Comparison of ENCODE assay signal across 12 mouse cellular contexts in genomic region chr2:124772055-124772708, GRCm38 (mm10).
DNase-seq lines count a peak whose midpoint lies in the region; ATAC-seq and TF ChIP-seq lines count a peak whose summit lies in the region.
"Had no signal": no experiment of that assay in that cellular context is flagged by ENCODE, and none has a peak within 500 bp of the region (broad histone marks: within the 10 kb centered on the region; RNA-seq: fewer than 3 reads in every experiment).

No protein-coding gene starts in this region.

- H3K9ac ChIP-seq in hindbrain, embryonic 12.5 days = no peak overlapping the region
- no peak overlapping the region for H3K9ac ChIP-seq in midbrain, embryonic 16.5 days (ENCODE audit: low read depth, low read length)
- H3K9ac ChIP-seq: embryonic facial prominence, embryonic 13.5 days; limb, embryonic 15.5 days had no signal

- TF ChIP-seq CTCF in gastrocnemius, adult 2 months (IDR thresholded peaks at IDR 0.05) = no peak
- TF ChIP-seq CTCF in thymus, adult 2 months (IDR thresholded peaks at IDR 0.05; ENCODE audit: borderline replicate concordance, control insufficient read depth, extremely low read depth, insufficient read depth, low read length, poor library complexity) = no peak

- WGBS in embryonic facial prominence, embryonic 10.5 days = 28% methylated on average over 11 of the region's 11 CpGs
- WGBS in hindbrain, embryonic 12.5 days = 49% methylated on average over 11 of the region's 11 CpGs
- WGBS in midbrain, embryonic 16.5 days = 36% methylated on average over 11 of the region's 11 CpGs
- 86% methylated on average over 11 of the region's 11 CpGs for WGBS in thymus, adult 2 months

- H3K4me3 ChIP-seq in gastrocnemius, adult 2 months = no peak overlapping the region; the same call in 1 of the 2 replicates
- no peak overlapping the region for H3K4me3 ChIP-seq in embryonic facial prominence, embryonic 10.5 days
- no peak overlapping the region for H3K4me3 ChIP-seq in hindbrain, embryonic 12.5 days
- H3K4me3 ChIP-seq in midbrain, embryonic 16.5 days (ENCODE audit: low read depth, low read length) = no peak overlapping the region
- no peak overlapping the region for H3K4me3 ChIP-seq in thymus, adult 2 months (ENCODE audit: control insufficient read depth, insufficient read depth, low read length)
- H3K4me3 ChIP-seq: embryonic facial prominence, embryonic 13.5 days; limb, embryonic 15.5 days had no signal

- peak overlapping the region; percentile 35 for H3K27ac ChIP-seq in gastrocnemius, adult 2 months
- 0 out of 2 replicates have a peak overlapping the region, but pooled peaks have one; percentile 35 for H3K27ac ChIP-seq in embryonic facial prominence, embryonic 10.5 days (replicated peaks)
- 0 out of 2 replicates have a peak overlapping the region, but pooled peaks have one; percentile 60 for H3K27ac ChIP-seq in hindbrain, embryonic 12.5 days
- no peak overlapping the region for H3K27ac ChIP-seq in midbrain, embryonic 16.5 days (ENCODE audit: low read length)
- H3K27ac ChIP-seq in thymus, adult 2 months (ENCODE audit: control insufficient read depth, insufficient read depth, low read length) = no peak overlapping the region
- H3K27ac ChIP-seq: embryonic facial prominence, embryonic 13.5 days; limb, embryonic 15.5 days had no signal

- H3K9me3 ChIP-seq in embryonic facial prominence, embryonic 10.5 days = no peaks in the 10 kb centered on the region
- H3K9me3 ChIP-seq in hindbrain, embryonic 12.5 days (replicated peaks) = no peaks in the 10 kb centered on the region
- H3K9me3 ChIP-seq in midbrain, embryonic 16.5 days (replicated peaks; ENCODE audit: control insufficient read depth, low read length, poor library complexity, severe bottlenecking) = no peaks in the 10 kb centered on the region
- H3K9me3 ChIP-seq: embryonic facial prominence, embryonic 13.5 days; limb, embryonic 15.5 days had no signal

- no peak for ATAC-seq in hindbrain, embryonic 12.5 days (ENCODE audit: low FRiP score)
- ATAC-seq in midbrain, embryonic 16.5 days = no peak
- ATAC-seq: intestine, postnatal 0 days had no signal

- H3K36me3 ChIP-seq in embryonic facial prominence, embryonic 10.5 days (replicated peaks) = no peaks in the 10 kb centered on the region
- no peaks in the 10 kb centered on the region for H3K36me3 ChIP-seq in hindbrain, embryonic 12.5 days
- no peaks in the 10 kb centered on the region for H3K36me3 ChIP-seq in midbrain, embryonic 16.5 days (ENCODE audit: control insufficient read depth, insufficient read depth, low read length)
- no peaks in the 10 kb centered on the region for H3K36me3 ChIP-seq in thymus, adult 2 months (ENCODE audit: control insufficient read depth, insufficient read depth, low read length)
- H3K36me3 ChIP-seq: embryonic facial prominence, embryonic 13.5 days; limb, embryonic 15.5 days had no signal

- DNase-seq in gastrocnemius, adult 2 months = peak; percentile 53
- DNase-seq in gastrocnemius, postnatal 10 days = no peak
- peak; percentile 11 for DNase-seq in embryonic facial prominence, embryonic 10.5 days (ENCODE audit: low spot score)
- DNase-seq in thymus, adult 2 months = no peak
- DNase-seq in layer of hippocampus, postnatal 25 days (ENCODE audit: extremely low spot score in 1 of 2, low spot score in 1 of 2) = no peak
- DNase-seq in left cerebral cortex, adult 18-20 months (ENCODE audit: low spot score in 2 of 2) = no peak
- DNase-seq: thymus, postnatal 36 days had no signal

- H3K4me1 ChIP-seq in embryonic facial prominence, embryonic 10.5 days = peaks cover 13% of the 10 kb centered on the region
- peaks cover 9% of the 10 kb centered on the region for H3K4me1 ChIP-seq in hindbrain, embryonic 12.5 days
- peaks cover 10% of the 10 kb centered on the region for H3K4me1 ChIP-seq in midbrain, embryonic 16.5 days (ENCODE audit: control insufficient read depth, insufficient read depth, low read length)
- H3K4me1 ChIP-seq in thymus, adult 2 months (replicated peaks; ENCODE audit: control insufficient read depth, insufficient read depth, low read length) = no peaks in the 10 kb centered on the region
- H3K4me1 ChIP-seq: limb, embryonic 15.5 days had no signal

- intact Hi-C loops in gastrocnemius, adult 2 months (cut with DNase I) = loop anchor here (5.0 kb wide), 1 partner anchor 160 kb away; no protein-coding TSS in a partner anchor

- H3K27me3 ChIP-seq in embryonic facial prominence, embryonic 10.5 days (replicated peaks; ENCODE audit: low read depth, poor library complexity, severe bottlenecking) = no peaks in the 10 kb centered on the region
- no peaks in the 10 kb centered on the region for H3K27me3 ChIP-seq in hindbrain, embryonic 12.5 days
- no peaks in the 10 kb centered on the region for H3K27me3 ChIP-seq in midbrain, embryonic 16.5 days (ENCODE audit: control insufficient read depth, insufficient read depth, low read depth, low read length)
- no peaks in the 10 kb centered on the region for H3K27me3 ChIP-seq in thymus, adult 2 months (ENCODE audit: control insufficient read depth, insufficient read depth, low read length)
- H3K27me3 ChIP-seq: embryonic facial prominence, embryonic 13.5 days; limb, embryonic 15.5 days had no signal

- TF ChIP-seq POLR2A in thymus, adult 2 months (IDR thresholded peaks at IDR 0.05; ENCODE audit: control insufficient read depth, extremely low read depth, insufficient read depth, low read length, poor library complexity) = no peak

- H3K4me2 ChIP-seq in hindbrain, embryonic 12.5 days (replicated peaks) = no peak overlapping the region
- peak overlapping the region; percentile 27 for H3K4me2 ChIP-seq in midbrain, embryonic 16.5 days (ENCODE audit: low read length)
- H3K4me2 ChIP-seq: embryonic facial prominence, embryonic 13.5 days; limb, embryonic 15.5 days had no signal

Comparison
In these comparisons a context has a peak if more than half of its experiments do, and no peak if none do; other contexts are left out.
1. DNase-seq: peak in gastrocnemius, adult 2 months (single experiment) and embryonic facial prominence, embryonic 10.5 days (single experiment); none in gastrocnemius, postnatal 10 days (single experiment), thymus, adult 2 months (single experiment), layer of hippocampus, postnatal 25 days (0 of 2) and left cerebral cortex, adult 18-20 months (0 of 2).
2. H3K27ac ChIP-seq: peak in gastrocnemius, adult 2 months (single experiment), embryonic facial prominence, embryonic 10.5 days (single experiment) and hindbrain, embryonic 12.5 days (single experiment); none in midbrain, embryonic 16.5 days (single experiment) and thymus, adult 2 months (single experiment).